Mouse (Mus musculus) spleen, adult 2 months (tissue): Measurements from ENCODE around the gene Ccdc6. TPM values are rescaled to one million over a fixed set of nuclear protein-coding genes. Genes with fewer than 3 reads are reported as not detected.

ENCODE experiments used
- DNase-seq, 2 experiments: peaks; one replicate each; pipeline versions ENCODE4 v3.0.0 to v3.0.0-alpha.2; 2012 to 2021; ENCODE audit warnings: low spot score in 2 of 2, low read depth in 1 of 2
- H3K27ac ChIP-seq: fragments of 200-500 bp; 2 replicates; pipeline ENCODE4 v1.5.1; 2012; ENCODE audit warnings: low read length, inconsistent platforms; ENCODE audit not compliant: insufficient read depth
- H3K27me3 ChIP-seq: fragments of 200-500 bp; 2 replicates; pipeline ENCODE4 v1.6.1; 2012; ENCODE audit warnings: mild to moderate bottlenecking, moderate library complexity, low read length, inconsistent platforms; ENCODE audit not compliant: control insufficient read depth, insufficient read depth
- H3K36me3 ChIP-seq: fragments of 200-500 bp; 2 replicates; pipeline ENCODE4 v1.6.1; 2012; ENCODE audit warnings: mild to moderate bottlenecking, low read length, inconsistent platforms; ENCODE audit not compliant: control insufficient read depth, insufficient read depth
- H3K4me1 ChIP-seq: fragments of 200-500 bp; 2 replicates; pipeline ENCODE4 v1.6.1; 2011; ENCODE audit warnings: inconsistent platforms; ENCODE audit not compliant: control insufficient read depth, insufficient read depth, insufficient read length
- H3K4me3 ChIP-seq: fragments of 200-500 bp; 2 replicates; pipeline ENCODE4 v1.5.1; 2011; ENCODE audit warnings: mild to moderate bottlenecking, inconsistent platforms; ENCODE audit not compliant: insufficient read depth, insufficient read length; ENCODE audit errors: extremely low read depth
- CTCF ChIP-seq: fragments of 200-500 bp; IDR thresholded peaks from 2 replicates; pipeline ENCODE4 v1.5.1; 2011; ENCODE audit warnings: mild to moderate bottlenecking, inconsistent platforms; ENCODE audit not compliant: insufficient read depth, insufficient read length, insufficient replicate concordance; ENCODE audit errors: extremely low read depth
- POLR2A ChIP-seq: fragments of 200-500 bp; IDR thresholded peaks from 2 replicates; pipeline ENCODE4 v1.6.1; 2011; ENCODE audit warnings: low read depth, low read length, inconsistent platforms
- WGBS: fragments of 180-500 bp; shearing (Covaris S2); methylation state at CpG from one replicate; pipeline ENCODE4 v1.1.7; 2018; 5-methylcytosine and 5-hydroxymethylcytosine counted together
- polyA plus RNA-seq: library from polyadenylated mRNA; depleted of rRNA; stranded (reverse); fragments of >200 nt; gene quantifications from 2 replicates; pipeline ENCODE4 v1.2.3, GENCODE M21; 2012

Gene Ccdc6
- polyA plus RNA-seq, 1 experiment: 17.7 TPM

- DNase-seq: no peak
- H3K36me3 ChIP-seq: peaks cover 3% of the 10 kb centered on the region; the same call in 1 of the 2 replicates
- H3K27me3 ChIP-seq: no peaks in the 10 kb centered on the region
- H3K4me3 ChIP-seq: no peak overlapping the region
- no peak overlapping the region for H3K27ac ChIP-seq
- WGBS: 91% methylated on average over 2 of the region's 2 CpGs
- H3K4me1 ChIP-seq: peaks cover 5% of the 10 kb centered on the region; the same call in 1 of the 2 replicates
- no peak for TF ChIP-seq CTCF
- no peak for TF ChIP-seq POLR2A
Measured at GRCm38 (mm10) chr10:70197601-70198000, 100.7 kb downstream of the Ccdc6 start.

- Histone ChIP-seq H3K4me3 (no peak overlapping the region), H3K27ac (no peak overlapping the region), H3K4me1 (peaks cover 5% of the 10 kb centered on the region; the same call in 1 of the 2 replicates), H3K27me3 (no peaks in the 10 kb centered on the region), H3K36me3 (peaks cover 3% of the 10 kb centered on the region; the same call in 1 of the 2 replicates)
- no peak for TF ChIP-seq POLR2A
- no peak for TF ChIP-seq CTCF
- WGBS: 70% methylated on average over 6 of the region's 6 CpGs
- DNase-seq: no peak
Measured at GRCm38 (mm10) chr10:70198012-70198411, 101.1 kb downstream of the Ccdc6 start.

GRCm38 (mm10) chr10:70198951-70199463, 102.1 kb downstream of the Ccdc6 start:
- Histone ChIP-seq H3K4me3 (no peak overlapping the region), H3K4me1 (peaks cover 5% of the 10 kb centered on the region; the same call in 1 of the 2 replicates), H3K27me3 (no peaks in the 10 kb centered on the region), H3K36me3 (no peaks in the 10 kb centered on the region), H3K27ac (no peak overlapping the region)
- DNase-seq: no peak
- WGBS: 94% methylated on average over 7 of the region's 7 CpGs
- no peak for TF ChIP-seq POLR2A
- TF ChIP-seq CTCF: no peak

GRCm38 (mm10) chr10:70199466-70200210, 102.7 kb downstream of the Ccdc6 start:
- TF ChIP-seq POLR2A: no peak
- no peak for TF ChIP-seq CTCF
- 48% methylated on average over 6 of the region's 6 CpGs for WGBS
- Histone ChIP-seq H3K27ac (no peak overlapping the region), H3K4me1 (peaks cover 5% of the 10 kb centered on the region; the same call in 1 of the 2 replicates), H3K4me3 (no peak overlapping the region), H3K27me3 (no peaks in the 10 kb centered on the region), H3K36me3 (no peaks in the 10 kb centered on the region)
- DNase-seq: no peak

- H3K4me1 ChIP-seq: peaks cover 3% of the 10 kb centered on the region; the same call in 1 of the 2 replicates
- no peak for TF ChIP-seq CTCF
- TF ChIP-seq POLR2A: no peak
- no peak overlapping the region for H3K4me3 ChIP-seq
- H3K27ac ChIP-seq: no peak overlapping the region
- 51% methylated on average over 12 of the region's 12 CpGs for WGBS
- no peaks in the 10 kb centered on the region for H3K36me3 ChIP-seq
- no peak for DNase-seq
- H3K27me3 ChIP-seq: no peaks in the 10 kb centered on the region
Measured at GRCm38 (mm10) chr10:70200889-70201500, 104.1 kb downstream of the Ccdc6 start.

GRCm38 (mm10) chr10:70204505-70205399, 107.8 kb downstream of the Ccdc6 start, which contains the start of gene Mrln:
Mrln (plus strand) TSS chr10:70204664.
- DNase-seq: no peak
- Histone ChIP-seq H3K36me3 (no peaks in the 10 kb centered on the region), H3K27ac (no peak within 1 kb of the TSS), H3K4me1 (no peaks in the 10 kb centered on the region), H3K4me3 (no peak within 1 kb of the TSS), H3K27me3 (no peaks in the 10 kb centered on the region)
- WGBS: 89% methylated on average over 17 of the region's 17 CpGs
- TF ChIP-seq POLR2A: no peak
- no peak for TF ChIP-seq CTCF
